Mouse (Mus musculus) monocyte, adult 5-6 weeks (primary cell): ENCODE measurements around the gene Gm10300. TPM values are rescaled to one million over a fixed set of nuclear protein-coding genes. Genes with fewer than 3 reads are reported as not detected.

ENCODE experiments used
- ATAC-seq: fragments of 153-309, 156-312 bp; replicated peaks from 2 replicates; pipeline ENCODE4 v1.8.0; 2017; ENCODE audit warnings: mild to moderate bottlenecking; ENCODE audit not compliant: low TSS enrichment, insufficient number of reproducible peaks, severe bottlenecking, poor library complexity, low FRiP score
- total RNA-seq: library from RNA; stranded (forward); fragments of 200-1000, 200-491, 200-594 nt; gene quantifications from 3 replicates; pipeline ENCODE4 v1.2.3, GENCODE M21; 2017

Gene Gm10300
- total RNA-seq, 1 experiment from 2014 or later: 2.2 TPM

- no peak for ATAC-seq
Observed at GRCm38 (mm10) chr4:132119566-132119965, 45.1 kb downstream of the Gm10300 start.

- no peak for ATAC-seq
Observed at GRCm38 (mm10) chr4:132121674-132122073, 47.2 kb downstream of the Gm10300 start.

GRCm38 (mm10) chr4:132123166-132123565 lies 48.7 kb downstream of the Gm10300 start:
- no peak for ATAC-seq

Other genes starting within 250 kb of the Gm10300 start
- gene Ptpru, start 236.4 kb upstream of the Gm10300 start, total RNA-seq: not detected in 3 replicates
- gene Mecr, start 231.2 kb upstream of the Gm10300 start, total RNA-seq: 11.1 to 17.7 TPM (median 12.7 TPM) in 3 replicates
- gene Srsf4, start 201.1 kb upstream of the Gm10300 start, total RNA-seq: 49.3 to 72.8 TPM (median 58.3 TPM) in 3 replicates
- gene Tmem200b, start 152.9 kb upstream of the Gm10300 start, total RNA-seq: 0.39 TPM in 1 of 3 replicates, not detected in the others
- gene Epb41, start 624 bp downstream of the Gm10300 start, total RNA-seq: 92.6 to 112 TPM (median 98.1 TPM) in 3 replicates
- gene Oprd1, start 69.8 kb downstream of the Gm10300 start, total RNA-seq: not detected in 3 replicates
- 47.1 to 94.4 TPM (median 48.4 TPM) in 3 replicates for gene Ythdf2, start 137.6 kb downstream of the Gm10300 start, total RNA-seq
- gene Gmeb1, start 186.9 kb downstream of the Gm10300 start, total RNA-seq: 17.3 to 29.1 TPM (median 20.7 TPM) in 3 replicates
- 16.0 to 41.7 TPM (median 37.0 TPM) in 3 replicates for gene Taf12, start 199.7 kb downstream of the Gm10300 start, total RNA-seq
- gene Rab42, start 228.7 kb downstream of the Gm10300 start, total RNA-seq: not detected in 3 replicates